Mouse (Mus musculus) CH12.LX (cell line): ENCODE measurements around the gene Gm39566. TPM values are rescaled to one million over a fixed set of nuclear protein-coding genes. Genes with fewer than 3 reads are reported as not detected.

ENCODE experiments used
- DNase-seq: peaks from one replicate; pipeline ENCODE4 v3.0.0-alpha.2; 2013; ENCODE audit errors: extremely low read depth
- H3K27ac ChIP-seq: 2 replicates; pipeline ENCODE4 v1.5.1; 2012; ENCODE audit warnings: low read depth, mild to moderate bottlenecking, control low read depth, moderate library complexity; ENCODE audit not compliant: insufficient read depth
- H3K27me3 ChIP-seq: replicated peaks from 2 replicates; pipeline ENCODE3; 2012; ENCODE audit warnings: inconsistent platforms
- H3K36me3 ChIP-seq, 2 experiments: replicated peaks in 1 of 2; 2 replicates each; pipeline versions ENCODE3 to v1.6.1; 2012; ENCODE audit warnings: inconsistent platforms in 1 of 2, low read length in 1 of 2, mild to moderate bottlenecking in 1 of 2, mixed read lengths in 1 of 2, moderate library complexity in 1 of 2; ENCODE audit not compliant: control insufficient read depth in 1 of 2, insufficient read depth in 1 of 2
- H3K4me1 ChIP-seq, 2 experiments: 2 replicates each; pipeline ENCODE4 v1.6.1; 2012; ENCODE audit warnings: inconsistent platforms in 1 of 2, moderate library complexity in 1 of 2; ENCODE audit not compliant: insufficient read depth in 2 of 2, control insufficient read depth in 1 of 2
- H3K4me2 ChIP-seq: 2 replicates; pipeline ENCODE4 v1.6.1; 2012; ENCODE audit warnings: low read depth, mild to moderate bottlenecking, control low read depth; ENCODE audit not compliant: poor library complexity, insufficient read depth, severe bottlenecking
- H3K4me3 ChIP-seq, 3 experiments: fragments of 150-350 bp in 1 of 3; sonication (generic) in 1 of 3; replicated peaks in 1 of 3; 2 replicates each; pipeline versions ENCODE3 to v1.5.1; 2011 to 2012; ENCODE audit warnings: low read depth in 2 of 3, low read length in 2 of 3, mild to moderate bottlenecking in 2 of 3, moderate library complexity in 2 of 3, control low read depth in 1 of 3, improper control_type of control experiment in 1 of 3, inconsistent platforms in 1 of 3, mixed read lengths in 1 of 3; ENCODE audit not compliant: poor library complexity in 1 of 3
- H3K79me2 ChIP-seq: replicated peaks from 2 replicates; pipeline ENCODE4 v1.6.1; 2012; ENCODE audit warnings: mild to moderate bottlenecking, moderate library complexity; ENCODE audit not compliant: control insufficient read depth, poor library complexity, insufficient read depth, severe bottlenecking; ENCODE audit errors: extremely low read depth
- H3K9ac ChIP-seq: 2 replicates; pipeline ENCODE4 v1.6.1; 2012; ENCODE audit warnings: low read depth, mild to moderate bottlenecking, control low read depth, moderate library complexity; ENCODE audit not compliant: insufficient read depth
- H3K9me3 ChIP-seq: replicated peaks from 2 replicates; pipeline ENCODE3; 2012; ENCODE audit warnings: low read length, inconsistent platforms, mixed read lengths
- CHD2 ChIP-seq: IDR thresholded peaks from 2 replicates; pipeline ENCODE4 v1.6.1; 2011; ENCODE audit warnings: low read length, improper control_type of control experiment
- CTCF ChIP-seq, 2 experiments: IDR thresholded peaks in 1 of 2; conservative IDR thresholded peaks in 1 of 2; 2 replicates each; pipeline ENCODE4 v1.5.1; 2011 to 2012; ENCODE audit warnings: low read depth in 2 of 2, low read length in 2 of 2, improper control_type of control experiment in 1 of 2, inconsistent platforms in 1 of 2, mild to moderate bottlenecking in 1 of 2, moderate library complexity in 1 of 2
- E2F4 ChIP-seq: IDR thresholded peaks from 2 replicates; pipeline ENCODE4 v1.6.1; 2011; ENCODE audit warnings: low read depth, low read length, improper control_type of control experiment; ENCODE audit not compliant: insufficient replicate concordance
- GABPA ChIP-seq: IDR thresholded peaks from 2 replicates; pipeline ENCODE4 v1.6.1; 2012; ENCODE audit warnings: low read depth, low read length, improper control_type of control experiment, inconsistent platforms; ENCODE audit not compliant: insufficient replicate concordance
- IRF4 ChIP-seq: IDR thresholded peaks from 2 replicates; pipeline ENCODE4 v1.6.1; 2014; ENCODE audit warnings: low read depth, mild to moderate bottlenecking, inconsistent platforms, low read length, improper control_type of control experiment
- KAT2A ChIP-seq: IDR thresholded peaks from 2 replicates; pipeline ENCODE4 v1.6.1; 2012; ENCODE audit warnings: low read length, improper control_type of control experiment, inconsistent platforms; ENCODE audit not compliant: insufficient replicate concordance
- MAX ChIP-seq: IDR thresholded peaks from 2 replicates; pipeline ENCODE4 v1.6.1; 2011; ENCODE audit warnings: low read length, improper control_type of control experiment
- MAZ ChIP-seq: IDR thresholded peaks from 2 replicates; pipeline ENCODE4 v1.6.1; 2012; ENCODE audit warnings: low read depth, mild to moderate bottlenecking, inconsistent platforms, low read length, improper control_type of control experiment, moderate library complexity
- MEF2A ChIP-seq: IDR thresholded peaks from 2 replicates; pipeline ENCODE4 v1.6.1; 2014; ENCODE audit warnings: low read depth, mild to moderate bottlenecking, inconsistent platforms, low read length, improper control_type of control experiment, borderline replicate concordance
- MXI1 ChIP-seq: IDR thresholded peaks from 2 replicates; pipeline ENCODE4 v1.6.1; 2011; ENCODE audit warnings: mild to moderate bottlenecking, low read depth, low read length, improper control_type of control experiment
- NELFE ChIP-seq: IDR thresholded peaks from 2 replicates; pipeline ENCODE4 v1.6.1; 2011; ENCODE audit warnings: low read depth, low read length, improper control_type of control experiment
- NRF1 ChIP-seq: IDR thresholded peaks from 2 replicates; pipeline ENCODE4 v1.6.1; 2014; ENCODE audit warnings: low read depth, mild to moderate bottlenecking, inconsistent platforms, low read length, improper control_type of control experiment, moderate library complexity
- PAX5 ChIP-seq: IDR thresholded peaks from 2 replicates; pipeline ENCODE4 v1.6.1; 2012; ENCODE audit warnings: low read length, inconsistent platforms, mixed read lengths
- POLR2A ChIP-seq: IDR thresholded peaks from 2 replicates; pipeline ENCODE4 v1.6.1; 2011; ENCODE audit warnings: low read depth, mild to moderate bottlenecking, improper control_type of control experiment, low read length
- POLR2AphosphoS2 ChIP-seq: IDR thresholded peaks from 2 replicates; pipeline ENCODE4 v1.6.1; 2011; ENCODE audit warnings: low read depth, low read length, improper control_type of control experiment
- RCOR1 ChIP-seq: conservative IDR thresholded peaks from 2 replicates; pipeline ENCODE4 v1.6.1; 2012; ENCODE audit warnings: low read depth, mild to moderate bottlenecking, inconsistent platforms, low read length, improper control_type of control experiment
- TBP ChIP-seq: conservative IDR thresholded peaks from 2 replicates; pipeline ENCODE4 v1.6.1; 2011; ENCODE audit warnings: low read depth, low read length, improper control_type of control experiment
- USF1 ChIP-seq: IDR thresholded peaks from 2 replicates; pipeline ENCODE4 v1.6.1; 2014; ENCODE audit warnings: low read depth, mild to moderate bottlenecking, inconsistent platforms, low read length, improper control_type of control experiment
- USF2 ChIP-seq: conservative IDR thresholded peaks from 2 replicates; pipeline ENCODE4 v1.6.1; 2011; ENCODE audit warnings: low read depth, low read length, improper control_type of control experiment
- ZC3H11A ChIP-seq: IDR thresholded peaks from 2 replicates; pipeline ENCODE4 v1.6.1; 2012; ENCODE audit warnings: low read depth, mild to moderate bottlenecking, inconsistent platforms, low read length, improper control_type of control experiment
- ZKSCAN1 ChIP-seq: IDR thresholded peaks from 2 replicates; pipeline ENCODE4 v1.6.1; 2012; ENCODE audit warnings: low read depth, inconsistent platforms, low read length, improper control_type of control experiment, borderline replicate concordance
- ZMIZ1 ChIP-seq: IDR thresholded peaks from 2 replicates; pipeline ENCODE4 v1.6.1; 2012; ENCODE audit warnings: low read depth, mild to moderate bottlenecking, inconsistent platforms, low read length, improper control_type of control experiment
- dilution Hi-C: fragments of 300-500 bp; cut with MboI; formaldehyde crosslinking; loops from 2 replicates; pipeline ENCODE4 v1.14.3; 2020; ENCODE audit warnings: low sequenced_read_pairs; ENCODE audit not compliant: extremely low pct_unique_long_range_greater_than_20kb, extremely low pct_ligation_motif_present
- in situ Hi-C: fragments of 300-500 bp; cut with MboI; formaldehyde crosslinking; loops from 3 replicates; pipeline ENCODE4 v1.14.3; 2019; ENCODE audit warnings: low sequenced_read_pairs, low pct_ligation_motif_present, low pct_unique_long_range_greater_than_20kb, mixed read lengths
- polyA plus RNA-seq: library from polyadenylated mRNA; unstranded; fragments of >175 nt; gene quantifications from 2 replicates; pipeline ENCODE4 v1.2.1, GENCODE M21; 2012; ENCODE audit warnings: low read depth; ENCODE audit not compliant: insufficient read length
- total RNA-seq, 2 experiments: library from RNA; depleted of rRNA; stranded (reverse); fragments of 300-350 nt in 1 of 2; fragments of >200 nt in 1 of 2; gene quantifications; 2 replicates each; pipeline ENCODE4 v1.2.3; 2012 to 2014

The Gm39566 gene
- total and polyA plus RNA-seq, 3 experiments, result not detected

DNA sequence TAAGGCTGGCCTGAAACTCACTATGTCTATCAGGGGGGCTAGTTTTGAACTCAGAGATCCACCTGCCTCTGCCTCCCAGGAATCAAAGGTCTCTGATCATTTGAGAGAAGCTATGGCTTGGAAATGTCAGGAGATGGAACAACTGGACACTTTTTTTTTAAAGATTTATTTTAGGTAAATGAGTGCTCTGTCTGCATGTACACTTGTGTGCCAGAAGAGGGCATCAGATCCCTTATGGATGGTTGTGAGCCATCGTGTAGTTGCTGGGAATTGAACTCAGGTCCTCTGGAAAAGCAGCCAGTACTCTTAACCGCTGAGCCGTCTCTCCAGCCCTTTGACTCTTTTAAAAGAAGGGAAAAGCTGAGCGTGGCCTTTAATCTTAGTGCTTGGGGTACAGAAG is 8.7 kb downstream of the Gm39566 start (continued):
- TF ChIP-seq ZC3H11A, result no peak

DNA sequence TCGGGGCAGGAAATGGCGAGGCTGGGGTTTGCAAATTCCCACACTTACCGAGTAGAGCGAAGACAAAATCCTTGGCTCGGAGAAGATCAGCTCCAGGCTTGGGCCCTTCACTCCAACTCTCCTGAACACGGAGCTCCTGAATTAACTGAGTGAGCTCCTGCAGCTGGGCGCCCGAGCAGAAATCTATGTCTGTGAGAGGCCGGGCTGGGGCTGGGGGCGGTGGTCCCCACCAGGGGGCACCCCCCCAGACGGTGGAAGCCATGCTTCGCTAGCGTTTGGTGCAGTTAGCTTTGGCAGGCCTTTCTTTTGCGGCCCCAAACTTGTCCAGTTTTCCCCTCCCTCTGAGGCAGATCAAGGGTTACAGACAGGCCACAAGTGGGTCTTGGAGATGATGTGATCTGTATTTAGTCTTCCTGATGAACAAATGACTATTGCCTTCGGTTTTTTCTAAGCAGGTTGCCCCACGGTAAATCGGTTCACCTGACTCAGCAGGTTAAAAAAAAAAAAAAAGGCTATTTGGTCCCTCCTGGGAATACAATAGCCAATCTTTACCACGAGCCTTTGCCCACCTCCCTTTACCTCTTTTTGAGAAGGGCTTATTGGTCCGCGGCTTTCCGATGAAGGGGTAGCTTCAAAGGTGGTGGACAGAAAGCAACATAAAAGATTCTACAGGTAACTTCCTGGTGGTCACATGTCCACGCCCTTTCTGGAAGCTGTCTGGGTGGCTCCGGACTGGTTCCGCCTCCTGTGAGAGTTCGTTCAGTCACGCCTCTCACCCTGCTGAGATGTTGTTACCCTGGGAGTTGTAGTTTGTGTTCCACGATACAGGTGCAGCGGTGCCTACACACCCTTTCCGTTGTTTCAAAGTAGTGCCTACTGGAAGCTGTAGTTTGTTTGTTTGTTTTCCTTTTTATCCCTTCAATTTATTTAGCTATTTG is 9.9 kb downstream of the Gm39566 start, which contains the start of gene Tmem102:
TSS of gene Tmem102 (minus strand) at position 653 of the 938 bp plus-strand sequence.
- Histone ChIP-seq H3K27me3 (peaks cover 59% of the 10 kb centered on the region), H3K9ac (no peak within 1 kb of the TSS), H3K4me1 (peaks cover 5 to 29% of the 10 kb centered on the region in 2 experiments; a peak in 3 of 4 replicates), H3K4me2 (no peak within 1 kb of the TSS)
- dilution Hi-C loops (no loop called here), in situ Hi-C loops (loop anchor here (5.0 kb wide), 1 partner anchor 72 kb away; the partner anchor contains the start of gene Tmem95)
- TF ChIP-seq CTCF (conservative IDR thresholded peaks at IDR 0.05 in 1 of 2, IDR thresholded peaks at IDR 0.05 in 1 of 2; ENCODE audit: low read depth in 2 of 2, low read length in 2 of 2) (0 out of 4 replicates have a peak, but pooled peaks of 1 of the 2 experiments have one; percentile 4), TBP (no peak)
- TF ChIP-seq, all 38 proteins: peak for 1
- H3K9me3 ChIP-seq, result peaks cover 22% of the 10 kb centered on the region
- no peak for DNase-seq
- no peaks in the 10 kb centered on the region for H3K79me2 ChIP-seq
- no peak within 1 kb of the TSS for H3K27ac ChIP-seq
- H3K4me3 ChIP-seq, result no peak within 1 kb of the TSS
- no peaks in the 10 kb centered on the region for H3K36me3 ChIP-seq

DNA sequence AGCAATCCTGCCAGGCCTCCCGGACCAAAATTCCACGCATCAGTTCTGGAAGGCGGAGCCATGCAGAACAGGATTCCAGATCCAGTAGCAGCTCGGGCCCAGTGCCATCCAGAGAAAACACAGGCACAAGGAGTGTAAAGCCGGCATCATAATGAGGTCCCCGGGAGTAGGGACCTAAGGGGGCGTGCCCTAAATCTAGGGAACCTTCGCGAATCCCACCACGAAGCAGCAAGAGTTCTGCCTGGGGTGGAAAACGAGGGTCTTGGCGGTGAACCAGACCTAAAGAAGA is 10.5 kb downstream of the Gm39566 start:
- dilution Hi-C loops, result no loop called here
- DNase-seq, result no peak
- Histone ChIP-seq H3K27ac (no peak overlapping the region), H3K4me3 (no peak overlapping the region), H3K36me3 (no peaks in the 10 kb centered on the region), H3K9me3 (peaks cover 24% of the 10 kb centered on the region), H3K79me2 (no peaks in the 10 kb centered on the region), H3K9ac (no peak overlapping the region), H3K27me3 (peaks cover 55% of the 10 kb centered on the region), H3K4me2 (no peak overlapping the region), H3K4me1 (peaks cover 8 to 33% of the 10 kb centered on the region in 2 experiments; a peak in 3 of 4 replicates)
- in situ Hi-C loops, result loop anchor here (5.0 kb wide), 1 partner anchor 73 kb away; the partner anchor contains the start of gene Tmem95
- no peak for TF ChIP-seq E2F4
- no peak for TF ChIP-seq PAX5
- no peak for TF ChIP-seq MXI1
- TF ChIP-seq RCOR1, result no peak
- TF ChIP-seq MAX, result no peak
- TF ChIP-seq ZKSCAN1, result no peak
- TF ChIP-seq IRF4, result no peak
- no peak for TF ChIP-seq CHD2
- no peak for TF ChIP-seq USF2
- no peak for TF ChIP-seq GABPA
- no peak for TF ChIP-seq USF1
- TF ChIP-seq TBP, result no peak
- no peak for TF ChIP-seq MAZ
- no peak for TF ChIP-seq MEF2A
- TF ChIP-seq NELFE, result no peak
- TF ChIP-seq NRF1, result no peak
- no peak for TF ChIP-seq POLR2AphosphoS2
- no peak for TF ChIP-seq KAT2A
- TF ChIP-seq POLR2A, result no peak
- TF ChIP-seq ZMIZ1, result no peak
